Mouse (Mus musculus) gastrocnemius, postnatal 10 days (tissue): Measurements from ENCODE around the gene Bcar1. TPM values are rescaled to one million over a fixed set of nuclear protein-coding genes. Genes with fewer than 3 reads are reported as not detected.

Experiments
- DNase-seq: peaks from one replicate; pipeline ENCODE4 v3.0.0; 2021; ENCODE audit warnings: mixed read lengths
- total RNA-seq, 2 experiments: library from RNA; stranded (reverse); gene quantifications; 2 replicates each; pipeline ENCODE4 v1.2.3; 2021

Gene Bcar1
- total RNA-seq, 2 experiments from 2014 or later = 22.3 to 27.1 TPM

- DNase-seq = no peak
Observed at GRCm38 (mm10) chr8:111738867-111739266, 4.7 kb downstream of the Bcar1 start.

DNA sequence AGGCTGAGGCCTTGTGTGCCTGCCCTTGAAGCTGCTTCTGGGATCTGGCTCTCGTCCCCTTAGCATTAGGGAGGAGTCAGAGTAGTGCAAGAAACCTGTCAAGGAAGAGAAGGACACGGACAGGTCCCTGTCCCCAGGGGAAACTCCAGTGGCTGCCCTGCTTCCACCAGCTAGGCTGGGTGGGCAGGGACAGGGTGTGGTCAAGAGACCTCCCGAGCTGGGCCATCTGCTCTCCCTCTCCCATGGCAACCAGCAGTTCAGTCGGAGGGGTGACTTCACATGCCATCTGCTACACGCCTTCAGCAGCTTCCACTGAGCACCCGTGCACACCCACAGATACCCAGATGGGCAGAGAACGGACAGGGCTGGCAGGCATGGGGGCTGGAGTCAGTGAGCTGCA lies 7.3 kb downstream of the Bcar1 start:
- DNase-seq = peak; percentile 5

GRCm38 (mm10) chr8:111735791-111736190 lies 7.8 kb downstream of the Bcar1 start:
- DNase-seq = no peak

DNA sequence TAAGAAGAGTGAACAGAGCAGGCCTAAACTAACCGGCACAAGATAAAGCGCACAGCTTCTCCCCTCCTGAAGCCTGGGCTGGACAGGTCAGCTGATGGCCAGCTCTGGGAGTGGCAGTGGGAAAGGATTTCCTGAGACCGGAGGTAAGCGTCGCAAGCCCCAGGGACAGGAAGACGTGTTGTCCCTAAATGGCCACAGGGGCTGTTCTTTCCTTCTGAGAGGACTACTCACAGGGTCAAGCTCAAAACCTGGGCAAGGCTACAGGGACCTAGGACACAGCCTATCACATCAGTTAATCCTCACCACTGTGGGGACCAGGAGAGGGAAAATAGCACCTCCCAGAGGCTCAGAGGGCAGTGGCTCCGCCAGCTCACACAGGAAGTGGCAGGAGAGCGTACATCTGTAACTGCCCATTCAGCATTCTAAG lies 8.3 kb downstream of the Bcar1 start:
- peak; percentile 7 for DNase-seq

DNA sequence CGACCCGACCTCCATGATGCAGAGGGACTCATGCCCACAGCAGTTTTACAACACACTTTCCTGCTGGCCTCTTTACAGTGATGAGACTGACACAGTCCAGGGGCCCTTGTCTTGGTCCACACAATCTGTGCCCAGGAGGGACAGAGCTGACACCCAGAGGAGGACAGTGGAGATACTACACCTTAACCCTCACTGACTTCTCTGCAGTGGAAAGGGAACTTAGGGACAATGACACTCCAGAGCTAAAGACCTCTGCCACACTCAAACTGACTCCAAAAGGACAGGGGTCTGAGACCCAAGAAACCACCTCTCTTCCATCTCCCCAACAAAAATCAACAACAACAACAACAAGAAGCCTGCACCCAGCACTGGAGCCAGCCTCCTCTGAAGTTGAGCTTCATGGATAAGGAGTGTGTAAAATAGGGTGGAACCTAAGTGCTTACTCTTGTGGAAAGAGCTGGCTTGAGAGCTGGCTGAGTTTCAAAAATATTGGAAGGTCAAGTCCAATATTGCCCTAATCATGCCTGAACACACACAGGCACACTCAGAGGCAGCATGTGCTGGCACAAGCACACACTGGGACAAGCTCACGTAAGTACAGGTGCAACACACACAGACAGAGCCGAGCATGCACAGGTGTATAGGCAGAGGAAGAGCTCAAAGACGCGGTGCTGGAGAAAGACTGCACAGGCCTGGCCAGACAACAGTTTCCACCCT lies 9.2 kb downstream of the Bcar1 start:
- DNase-seq = no peak

GRCm38 (mm10) chr8:111733581-111734243 lies 9.9 kb downstream of the Bcar1 start:
- peak; percentile 7 for DNase-seq

DNA sequence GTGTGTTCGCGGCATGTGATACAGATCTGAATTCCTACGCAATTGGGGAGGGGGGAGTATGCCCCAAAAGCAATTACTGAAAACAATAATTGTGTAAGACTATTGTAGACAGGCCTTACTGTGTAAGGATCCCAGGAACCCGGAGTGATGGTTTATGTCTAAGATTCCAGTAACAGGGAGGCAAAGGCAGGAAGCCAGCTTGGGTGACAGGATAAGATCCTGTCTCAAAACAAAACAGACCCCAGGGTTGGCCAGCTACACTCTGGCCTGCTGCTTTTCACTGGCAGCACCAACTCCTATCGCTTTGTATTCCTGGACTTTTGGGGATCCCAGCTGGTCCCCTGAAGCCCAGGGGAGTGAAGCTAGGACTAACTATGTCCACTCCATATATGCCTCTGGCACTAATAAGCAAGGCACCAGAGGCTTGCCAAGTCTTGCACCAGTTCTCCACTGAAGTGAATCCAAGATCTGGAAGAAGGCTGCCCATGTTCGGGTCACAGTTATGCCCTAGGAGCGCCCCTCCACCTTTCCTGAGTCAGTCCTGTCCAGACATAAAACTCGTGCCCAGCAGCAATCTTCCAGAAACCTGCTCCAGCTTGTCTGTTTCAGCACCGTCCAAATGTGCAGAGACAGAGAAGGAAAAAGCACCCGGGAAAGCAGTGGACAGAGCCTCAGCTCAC lies 11.1 kb downstream of the Bcar1 start:
- peak; percentile 23 for DNase-seq

DNA sequence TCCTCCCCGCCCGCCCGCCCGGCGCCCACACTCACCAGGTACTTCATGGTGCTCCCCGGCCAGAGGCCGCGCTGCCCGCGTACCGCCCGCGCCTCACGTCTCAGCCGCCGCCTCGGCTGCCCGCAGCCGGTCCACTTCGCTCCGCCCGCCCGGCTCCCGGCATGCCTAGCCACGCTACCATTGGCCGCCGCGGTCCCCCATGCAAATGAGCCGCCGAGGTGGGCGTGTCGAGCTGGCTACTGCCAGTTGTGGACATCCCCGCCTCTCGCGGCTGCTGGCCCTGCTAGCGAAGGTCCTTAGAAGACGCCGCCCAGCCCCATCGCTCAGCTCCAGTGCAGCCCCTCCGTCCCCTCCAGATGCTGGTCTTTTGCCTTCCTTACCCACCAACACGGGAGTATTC lies 11.6 kb downstream of the Bcar1 start:
- peak; percentile 98 for DNase-seq

- peak; percentile 22 for DNase-seq
Observed at GRCm38 (mm10) chr8:111731231-111731977, 12.2 kb downstream of the Bcar1 start.

GRCm38 (mm10) chr8:111729233-111730170 lies 14.1 kb downstream of the Bcar1 start:
- no peak for DNase-seq

DNA sequence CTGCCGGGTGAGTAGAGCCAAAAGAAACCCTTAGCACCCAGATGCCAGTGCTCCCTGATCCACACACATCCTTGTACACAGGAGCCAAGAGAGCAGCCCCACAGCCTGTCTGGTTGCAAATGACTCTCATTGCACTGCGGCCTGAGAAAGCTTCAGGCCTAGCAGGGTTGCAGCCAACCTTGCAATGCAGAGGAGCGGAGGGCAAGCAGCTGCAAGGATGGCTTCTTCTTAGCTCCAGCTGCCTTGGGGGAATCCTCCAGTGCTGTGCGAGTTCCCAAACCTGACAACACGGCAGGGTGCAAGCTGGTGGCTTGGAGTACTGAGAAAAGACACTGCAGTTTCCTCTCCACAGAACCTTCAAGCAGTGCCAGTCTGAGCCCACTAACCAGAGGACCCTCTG lies 15.1 kb downstream of the Bcar1 start:
- no peak for DNase-seq

DNA sequence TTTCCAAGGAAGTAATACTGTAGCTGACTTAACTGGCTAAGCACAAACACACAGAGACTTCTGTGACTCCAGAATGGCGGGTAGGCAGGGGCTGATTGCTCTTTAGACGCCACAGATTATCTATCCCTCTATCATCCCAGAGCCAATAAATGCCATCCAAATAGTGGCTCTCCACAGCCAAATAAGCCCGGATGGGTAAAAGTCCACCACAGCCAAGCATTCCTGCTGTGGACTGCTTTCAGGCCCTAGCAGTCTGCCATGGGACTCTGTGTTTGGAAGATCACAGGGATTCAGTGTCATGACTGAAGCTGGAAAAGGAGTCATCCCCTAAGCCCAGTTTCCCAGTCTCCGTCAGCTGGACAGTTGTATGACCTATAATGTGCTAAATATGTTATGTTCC lies 16.1 kb downstream of the Bcar1 start:
- no peak for DNase-seq

DNA sequence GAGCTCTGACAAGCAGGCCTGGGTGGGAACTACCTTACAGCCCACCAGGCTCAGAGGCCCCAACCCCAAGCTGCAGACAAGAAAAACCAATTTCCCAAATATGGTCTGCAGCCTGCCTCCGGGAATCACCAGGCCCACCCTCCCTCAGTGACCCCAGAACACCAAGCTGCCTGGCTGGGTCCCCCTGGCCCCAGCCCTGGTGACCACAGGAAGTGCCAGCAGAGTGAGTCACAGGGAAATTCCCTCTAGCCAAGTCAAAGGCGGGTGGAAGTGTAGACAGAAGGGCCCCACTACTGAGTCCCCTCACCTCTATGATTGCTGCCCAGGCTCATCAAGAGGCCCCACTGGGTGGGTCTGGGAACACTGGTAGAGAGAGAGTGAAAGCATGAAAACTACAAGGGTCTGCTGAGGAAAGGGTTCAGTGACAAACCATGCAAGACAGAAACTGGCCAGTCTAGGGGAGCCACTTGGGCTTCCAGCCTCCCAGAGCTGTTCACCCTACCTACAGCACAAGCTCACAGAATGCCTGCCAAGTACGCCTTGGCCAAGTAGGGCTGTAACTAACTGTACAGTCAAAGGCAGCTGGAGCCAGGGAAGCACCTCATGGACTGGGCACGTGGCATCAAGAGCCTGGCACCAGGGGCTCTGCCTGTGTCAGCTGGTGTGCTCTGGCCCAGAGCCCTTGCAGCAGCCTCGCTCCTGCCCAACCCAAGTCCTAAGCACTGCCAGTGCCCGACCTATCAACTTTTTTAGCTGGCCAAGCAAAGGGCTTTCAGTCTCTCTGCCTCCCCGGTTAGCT lies 17.3 kb downstream of the Bcar1 start:
- DNase-seq = peak; percentile 72

DNA sequence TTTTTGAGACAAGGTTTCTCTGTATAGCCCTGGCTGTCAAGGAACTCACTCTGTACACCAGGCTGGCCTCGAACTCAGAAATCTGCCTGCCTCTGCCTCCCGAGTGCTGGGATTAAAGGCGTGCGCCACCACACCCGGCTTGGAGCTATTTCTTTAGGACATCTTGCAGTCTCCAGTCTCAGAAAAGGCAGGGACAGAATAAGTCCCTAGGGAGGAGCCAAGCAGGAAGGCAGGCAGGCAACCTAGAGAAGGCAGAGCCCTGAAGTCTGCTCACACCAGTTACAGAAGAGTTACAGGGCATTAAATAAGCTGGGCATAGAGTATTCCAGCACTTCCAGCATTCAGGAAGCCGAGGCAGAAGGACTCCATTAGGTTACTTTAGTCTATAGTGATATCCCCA lies 18.3 kb downstream of the Bcar1 start:
- DNase-seq = no peak

GRCm38 (mm10) chr8:111720115-111720544 lies 23.5 kb downstream of the Bcar1 start:
- no peak for DNase-seq

DNA sequence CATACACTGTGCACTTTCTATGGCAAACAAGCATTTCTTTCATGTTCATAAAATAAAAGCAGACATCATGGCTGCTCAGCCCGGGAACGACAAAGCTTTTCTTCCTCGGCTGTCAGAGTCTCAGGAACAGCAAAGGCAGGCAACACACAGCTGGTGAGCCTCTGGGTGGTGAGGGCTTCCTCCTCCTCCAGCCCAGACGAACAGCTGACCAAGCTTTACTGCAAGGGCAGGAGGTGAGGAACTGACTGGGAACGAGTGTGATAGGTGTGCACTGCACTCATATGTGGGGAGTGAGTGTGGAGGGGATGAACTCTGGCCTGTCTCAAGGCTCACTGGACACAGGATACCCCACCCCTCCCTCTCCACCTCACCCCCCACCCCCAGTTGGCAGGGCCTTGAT lies 24.7 kb downstream of the Bcar1 start:
- DNase-seq = no peak

DNA sequence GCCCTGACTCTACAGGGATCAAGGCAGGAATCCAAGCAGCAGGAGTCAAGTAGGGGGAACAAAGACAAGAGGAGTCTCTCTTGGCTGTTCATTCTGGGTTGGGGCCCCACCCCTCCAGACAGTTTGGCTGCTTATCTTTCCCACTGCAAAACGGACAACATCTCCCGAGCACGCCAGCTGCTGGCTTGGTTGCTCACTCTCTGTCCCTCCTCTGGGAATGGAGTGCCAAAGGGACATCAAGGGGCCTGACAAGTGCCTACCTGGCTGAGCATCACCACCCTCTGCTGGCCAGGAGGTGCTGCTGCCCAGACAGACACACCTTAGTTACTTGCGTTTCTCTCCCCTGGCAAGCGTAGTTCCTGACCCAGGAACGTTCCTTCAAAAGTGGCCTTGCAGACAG lies 25.7 kb downstream of the Bcar1 start:
- DNase-seq = peak; percentile 41

DNA sequence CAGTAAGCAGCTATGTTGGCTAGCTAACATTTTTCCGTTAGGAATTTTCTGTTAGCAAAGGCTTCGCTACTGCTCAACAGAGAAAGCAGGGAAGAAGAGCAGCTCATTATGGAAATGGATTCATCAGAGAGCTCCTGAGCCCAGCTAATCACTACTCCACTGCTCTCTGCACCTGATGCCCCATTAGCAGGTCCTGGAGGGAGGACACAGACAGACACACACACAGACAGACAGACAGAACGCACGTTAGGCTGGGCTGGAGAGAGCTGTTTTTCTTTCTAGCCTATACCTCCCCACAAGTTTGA lies 26.2 kb downstream of the Bcar1 start:
- DNase-seq = no peak

DNA sequence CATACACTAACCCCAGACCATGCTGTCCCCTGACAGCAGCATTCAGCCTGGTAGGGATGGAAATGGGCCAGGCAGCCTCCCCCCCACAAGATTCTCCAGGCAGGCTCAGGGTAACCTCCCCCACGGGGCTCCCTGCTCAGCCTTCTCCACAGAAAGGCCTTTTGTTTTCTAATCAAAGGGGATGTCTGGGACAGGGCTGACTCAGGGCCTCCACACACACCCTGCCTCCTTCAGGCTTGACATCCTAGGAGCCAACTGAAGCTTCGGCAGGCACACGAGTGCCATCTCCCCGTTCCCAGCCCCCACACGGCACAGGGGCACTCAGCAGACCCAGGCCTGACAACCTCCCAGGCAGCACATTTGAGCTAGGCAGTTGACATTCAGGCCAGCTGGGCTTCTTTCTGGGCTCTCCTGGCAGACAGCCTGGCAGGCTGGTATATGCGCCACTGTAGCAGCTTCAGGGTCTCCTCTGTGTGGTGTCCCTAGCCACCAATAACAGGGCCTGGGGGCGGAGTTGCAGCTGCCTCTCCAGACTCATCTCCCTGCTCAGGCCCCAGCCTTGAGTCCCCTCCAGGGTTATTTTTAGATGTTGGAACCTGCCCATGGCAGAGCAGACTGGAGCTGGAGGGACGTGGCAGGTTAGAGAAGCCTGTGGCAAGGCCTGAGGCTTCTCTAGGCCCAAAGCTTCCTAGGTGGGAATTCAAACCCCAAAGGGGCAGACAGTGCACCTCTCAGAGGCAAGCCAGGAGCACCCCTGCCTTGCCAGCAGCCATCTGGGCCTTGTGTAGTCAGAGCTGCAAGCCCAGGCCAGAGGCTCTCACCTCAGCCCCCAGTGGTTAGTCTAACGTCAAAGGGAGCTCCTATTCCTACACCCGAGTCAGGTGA lies 26.8 kb downstream of the Bcar1 start:
- peak; percentile 83 for DNase-seq

DNA sequence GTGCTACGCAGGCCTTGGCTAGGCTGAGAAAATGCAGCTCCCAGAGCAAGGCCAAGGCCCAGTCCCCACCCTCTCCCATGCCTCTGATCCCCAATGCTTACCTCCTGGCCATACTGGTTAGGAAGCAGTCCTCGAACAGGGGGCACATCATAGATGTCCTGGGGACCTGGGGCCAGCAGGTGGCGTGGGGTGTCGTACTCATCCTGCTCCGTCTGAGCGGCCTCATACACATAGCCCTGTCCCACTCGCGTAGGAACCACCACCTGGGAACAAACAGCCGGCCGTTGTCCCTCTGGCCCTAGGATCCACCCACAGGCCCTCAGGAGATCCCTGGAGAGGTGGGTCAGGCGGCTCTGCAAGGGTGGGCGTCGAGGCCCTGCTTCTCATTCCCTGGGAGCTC lies 28.1 kb downstream of the Bcar1 start:
- DNase-seq = peak; percentile 10
